Mouse (Mus musculus): Measurements from ENCODE around the gene Tbx15.
"Not testable (repeated sequence)": the region's sequence is repeated elsewhere in the genome, so short reads cannot be mapped to it uniquely, and the experiment has no call there.

The Tbx15 gene

DNA sequence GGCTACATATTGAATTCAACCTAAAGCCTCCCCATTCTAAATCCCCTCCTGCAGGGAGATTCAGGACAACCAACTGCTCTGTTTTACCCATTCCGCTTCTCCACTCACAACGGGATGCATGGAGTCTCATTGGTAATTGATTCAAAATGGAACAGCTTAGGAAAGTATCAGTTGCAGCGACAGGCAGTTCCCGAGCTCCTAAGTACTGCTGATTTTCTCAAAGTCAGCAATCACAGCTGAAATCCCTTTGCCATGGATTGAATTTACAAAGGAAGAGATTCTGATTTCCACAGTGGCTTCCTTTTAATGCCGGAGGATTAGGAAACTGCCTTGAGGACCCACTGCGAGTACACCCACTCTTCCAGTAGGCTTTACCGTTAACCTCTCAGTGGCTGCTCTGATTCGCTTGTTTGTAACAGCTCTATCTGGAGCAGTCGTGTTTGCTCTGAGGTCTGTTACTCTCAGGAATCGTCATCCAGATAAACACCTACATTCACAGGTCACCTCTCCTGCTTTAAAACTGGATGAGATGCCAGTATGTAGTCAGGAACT, 26.6 kb downstream of the Tbx15 start:
- ATAC-seq (ENCODE audit: low TSS enrichment), result no peak

DNA sequence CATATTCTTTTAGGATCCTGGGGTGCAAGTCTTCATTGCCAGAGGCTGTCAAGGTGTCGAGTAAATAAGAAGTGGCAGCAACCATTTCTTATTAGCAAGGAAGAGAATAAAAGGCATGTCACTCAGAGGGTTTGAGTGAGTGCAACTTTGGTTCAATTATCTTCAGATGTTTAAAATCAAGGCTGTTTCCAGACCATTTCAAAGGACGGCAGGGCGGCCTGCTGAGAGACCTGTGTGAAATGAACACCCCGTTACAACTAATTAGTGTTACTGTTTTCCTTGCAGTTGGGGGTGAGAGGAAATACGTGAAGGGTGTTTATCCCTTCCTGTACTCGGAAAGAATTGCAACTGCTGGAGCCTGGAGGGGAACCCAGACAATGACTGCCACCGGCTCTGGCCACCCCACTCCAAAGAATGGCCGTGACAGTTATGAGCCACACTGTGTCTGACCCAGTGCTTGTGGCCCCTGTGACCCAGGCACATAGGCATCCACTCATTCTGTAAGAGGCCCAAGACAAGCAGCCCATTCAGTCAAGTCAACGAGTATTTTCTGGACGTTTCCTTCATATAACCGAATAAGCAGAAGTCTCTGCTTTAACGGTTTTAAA, 37.9 kb downstream of the Tbx15 start:
- no peak for ATAC-seq (ENCODE audit: low TSS enrichment)

DNA sequence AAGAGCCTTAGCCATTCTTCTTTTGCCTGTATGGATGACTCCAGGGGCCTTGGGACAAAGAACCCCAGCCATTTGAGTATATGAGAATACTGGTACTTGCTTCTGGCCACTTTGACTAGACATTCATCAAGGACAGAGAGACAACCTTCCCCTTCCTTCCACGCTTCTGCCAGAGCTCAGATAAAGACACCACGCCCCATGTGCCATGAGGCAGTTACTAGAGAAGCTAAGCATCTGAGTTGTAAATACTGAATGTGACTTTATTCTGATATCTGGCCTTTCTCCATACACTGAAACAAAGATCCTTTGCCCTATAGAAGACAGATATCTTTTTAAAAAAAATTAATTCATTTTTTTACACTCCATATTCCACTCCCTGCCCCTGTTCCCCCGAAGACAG, 39.5 kb downstream of the Tbx15 start:
- no peak for ATAC-seq (ENCODE audit: low TSS enrichment)

DNA sequence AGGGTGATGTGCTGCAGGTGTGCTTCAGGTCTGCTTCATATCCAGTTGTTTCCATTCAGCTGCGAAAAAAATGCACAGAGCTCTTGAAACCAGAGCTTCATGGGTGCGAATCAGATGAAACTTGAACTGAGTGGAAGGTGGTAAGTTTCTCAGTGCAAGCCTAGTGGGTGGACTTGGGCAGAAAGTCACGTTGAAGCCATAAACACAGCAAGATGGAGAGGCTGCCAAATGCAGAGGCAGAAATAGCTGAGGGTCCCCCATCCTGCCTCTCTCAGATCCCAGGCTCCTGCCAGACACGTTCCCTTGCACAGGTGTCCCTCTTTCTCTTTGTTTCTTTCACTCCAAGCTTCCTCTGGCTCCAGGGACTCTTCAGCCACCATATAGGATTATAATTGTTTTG, 41.3 kb downstream of the Tbx15 start:
- ATAC-seq (ENCODE audit: low TSS enrichment), result no peak

DNA sequence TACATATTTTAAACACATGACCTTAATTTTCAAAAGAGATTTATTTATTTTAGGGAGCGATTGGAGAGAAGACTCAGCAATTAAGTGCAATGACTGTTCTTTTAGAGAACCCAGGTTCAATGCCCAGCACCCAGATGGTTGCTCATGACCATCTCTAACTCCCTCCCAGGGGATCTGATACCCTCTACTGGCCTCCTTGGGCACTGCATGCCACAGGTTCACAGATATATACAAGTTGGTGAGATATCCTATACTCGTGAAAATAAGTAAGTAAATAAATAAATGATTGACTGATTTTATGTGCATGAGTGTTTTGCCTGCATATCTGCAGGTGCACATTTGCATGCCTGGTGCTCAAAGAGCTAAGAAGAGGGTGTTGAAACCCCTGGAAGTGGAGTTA, 48.1 kb downstream of the Tbx15 start:
- ATAC-seq (ENCODE audit: low TSS enrichment), result no peak

DNA sequence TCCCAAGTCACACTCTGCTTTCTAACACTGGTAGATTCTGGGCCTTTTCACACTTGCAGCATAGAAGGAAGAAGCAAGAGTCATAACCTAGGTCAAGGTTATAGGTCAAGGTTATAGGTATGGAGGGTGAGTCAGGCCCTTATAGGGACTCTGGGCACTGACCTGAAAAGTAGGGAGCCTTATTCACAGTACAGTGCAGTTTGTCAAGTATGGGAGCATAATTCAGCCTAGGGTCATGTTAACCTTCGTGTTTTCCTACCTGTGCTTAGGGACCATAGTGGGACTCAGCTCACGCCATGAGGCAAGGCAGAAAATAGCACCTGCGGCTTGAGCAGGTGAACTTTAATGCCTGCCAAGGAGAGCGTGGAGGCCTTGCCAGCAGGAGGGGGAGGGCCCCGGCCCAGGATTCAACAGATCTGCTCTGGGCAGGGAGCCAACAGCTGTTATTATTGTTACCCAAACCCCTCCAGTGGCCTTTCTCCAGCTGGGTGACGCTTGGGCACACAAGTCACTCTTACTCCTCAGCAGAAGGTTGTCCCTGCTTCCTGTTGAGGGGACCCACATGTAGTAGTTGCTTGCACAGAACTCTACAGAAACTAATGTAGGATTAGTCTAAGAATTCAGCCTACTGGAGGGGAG, 50.0 kb downstream of the Tbx15 start:
- no peak for ATAC-seq (ENCODE audit: low TSS enrichment)

DNA sequence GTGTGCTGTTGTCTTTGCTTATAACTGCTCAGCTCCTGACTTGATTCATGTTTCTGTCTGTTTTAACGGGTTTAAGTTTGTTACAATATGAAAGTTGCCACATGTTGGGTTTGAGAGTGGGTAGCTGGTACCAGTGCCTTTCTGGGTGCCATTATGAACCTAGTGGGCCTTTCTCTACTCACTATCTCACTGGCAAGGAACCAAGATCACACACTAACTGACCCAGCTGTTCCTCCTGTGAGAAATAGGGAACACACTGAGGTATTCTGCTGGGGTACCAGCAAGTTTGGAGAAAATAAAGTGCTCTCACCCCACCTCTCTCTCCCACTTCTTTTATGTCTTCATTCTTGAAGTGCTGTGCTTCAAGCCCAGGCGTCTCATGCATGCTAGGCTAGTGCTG, 50.7 kb downstream of the Tbx15 start:
- ATAC-seq (ENCODE audit: low TSS enrichment), result no peak

DNA sequence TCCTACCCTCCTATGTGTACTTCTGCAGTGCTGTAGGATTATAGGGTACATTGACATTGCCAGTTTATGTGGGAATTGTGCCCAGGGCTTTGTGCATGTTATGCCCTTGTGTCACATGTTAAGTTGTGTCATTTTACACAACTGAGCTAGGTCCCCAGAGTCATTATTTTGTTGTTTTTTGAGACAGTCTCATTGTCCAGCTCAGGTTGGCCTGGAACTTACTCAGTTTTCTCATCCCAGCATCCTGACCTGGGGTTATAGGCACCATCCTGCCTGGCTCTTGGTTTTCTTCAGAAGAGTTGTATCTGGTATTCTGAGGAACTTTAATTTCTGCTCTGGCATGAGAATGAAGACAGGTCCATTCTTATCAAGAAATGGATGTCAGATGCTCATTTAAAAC, 51.2 kb downstream of the Tbx15 start:
- ATAC-seq (ENCODE audit: low TSS enrichment), result no peak

DNA sequence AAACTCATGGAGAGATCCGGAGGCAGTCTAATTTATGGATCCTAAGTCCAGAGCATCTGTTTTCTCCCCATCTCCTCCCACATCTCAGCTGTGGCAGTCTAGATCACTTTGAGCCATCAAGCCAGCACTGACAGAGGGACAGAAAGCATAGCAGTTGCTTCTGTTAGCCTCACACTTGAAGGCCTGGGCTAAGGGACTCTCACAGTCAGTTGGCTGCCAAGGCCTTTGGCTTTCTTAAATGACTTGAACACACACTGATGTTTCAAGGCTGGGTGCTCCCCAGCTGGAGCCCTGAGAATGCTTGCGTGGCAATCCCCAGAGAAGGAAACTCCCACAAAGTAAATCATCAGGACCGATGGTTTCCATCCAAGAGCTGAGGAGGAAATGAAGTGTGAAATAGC, 52.4 kb downstream of the Tbx15 start:
- ATAC-seq (ENCODE audit: low TSS enrichment), result peak; percentile 98

DNA sequence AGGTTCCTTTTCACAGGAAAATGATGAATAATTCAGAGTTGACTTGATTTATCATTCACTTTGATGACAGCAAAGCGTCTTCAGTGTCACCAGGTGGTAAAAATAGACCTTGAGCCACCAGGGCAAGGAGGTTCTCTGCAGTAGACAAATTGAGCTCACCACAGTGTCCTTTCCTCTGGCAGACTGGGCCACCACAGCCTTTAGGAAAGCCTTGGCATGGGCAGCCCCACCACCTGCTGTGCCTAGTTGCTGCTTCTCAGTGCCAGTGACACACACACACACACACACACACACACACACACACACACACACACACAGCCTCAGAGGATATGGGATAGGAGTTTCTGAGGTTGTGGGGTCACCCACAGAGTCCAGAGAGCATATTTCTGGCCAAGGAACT, 54.0 kb downstream of the Tbx15 start:
- ATAC-seq (ENCODE audit: low TSS enrichment), result not testable (repeated sequence)

DNA sequence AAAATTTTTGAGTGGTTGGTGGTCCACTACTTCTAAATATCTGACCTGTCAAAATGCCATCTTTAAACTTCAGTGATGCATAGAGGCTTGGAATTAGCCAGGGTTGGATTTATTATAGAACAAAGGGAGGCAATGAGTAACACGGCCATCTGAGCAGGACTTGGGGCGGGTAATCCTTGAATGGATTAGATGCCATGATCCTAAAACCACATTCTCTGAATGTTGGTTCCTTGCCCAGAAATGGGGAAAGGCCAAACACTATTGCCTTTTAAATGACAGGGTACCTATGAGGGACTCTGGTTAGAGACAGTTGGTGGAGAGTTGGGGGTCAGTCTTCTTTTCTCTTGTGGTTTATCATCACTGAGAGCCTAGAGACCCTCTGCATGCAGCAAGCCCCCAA, 55.1 kb downstream of the Tbx15 start:
- ATAC-seq (ENCODE audit: low TSS enrichment), result no peak

DNA sequence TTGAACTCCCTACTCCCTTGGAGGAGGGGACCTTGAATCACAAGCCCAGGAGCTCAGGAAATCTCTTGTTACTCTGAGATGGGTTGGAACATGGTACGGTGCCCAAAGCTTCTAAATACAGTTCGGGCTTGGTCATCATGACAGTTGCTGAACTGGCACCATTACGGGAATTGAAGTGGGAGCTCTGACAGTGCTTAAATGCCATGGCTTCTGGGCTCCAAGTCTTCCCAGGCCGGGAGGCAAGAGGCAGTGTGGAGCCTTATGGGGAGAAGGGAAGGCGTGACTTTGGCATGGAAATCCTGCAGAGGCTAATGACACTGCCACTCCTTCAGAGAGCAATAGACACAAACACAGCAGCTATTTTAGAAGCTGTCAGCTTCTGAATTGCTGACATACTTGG, 56.0 kb downstream of the Tbx15 start:
- ATAC-seq (ENCODE audit: low TSS enrichment), result no peak

DNA sequence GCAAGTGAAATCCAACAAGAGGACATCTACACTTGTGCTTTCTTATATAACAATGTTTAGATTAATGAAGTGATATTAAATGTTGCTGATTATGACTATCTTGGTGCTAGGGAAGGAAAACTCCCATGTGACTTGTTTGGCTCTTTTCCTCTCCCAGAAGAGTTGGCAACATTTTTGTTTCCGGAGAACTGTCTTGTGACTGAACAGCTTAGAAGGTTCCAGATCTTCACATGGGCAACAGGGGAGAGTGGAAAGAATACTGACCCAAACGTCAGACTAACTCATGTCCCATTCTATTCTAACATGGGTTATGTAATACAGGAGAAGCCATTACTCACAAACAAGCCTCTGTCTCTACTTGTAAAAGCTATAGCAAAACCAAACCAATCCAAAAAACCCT, 60.7 kb downstream of the Tbx15 start:
- no peak for ATAC-seq (ENCODE audit: low TSS enrichment)

DNA sequence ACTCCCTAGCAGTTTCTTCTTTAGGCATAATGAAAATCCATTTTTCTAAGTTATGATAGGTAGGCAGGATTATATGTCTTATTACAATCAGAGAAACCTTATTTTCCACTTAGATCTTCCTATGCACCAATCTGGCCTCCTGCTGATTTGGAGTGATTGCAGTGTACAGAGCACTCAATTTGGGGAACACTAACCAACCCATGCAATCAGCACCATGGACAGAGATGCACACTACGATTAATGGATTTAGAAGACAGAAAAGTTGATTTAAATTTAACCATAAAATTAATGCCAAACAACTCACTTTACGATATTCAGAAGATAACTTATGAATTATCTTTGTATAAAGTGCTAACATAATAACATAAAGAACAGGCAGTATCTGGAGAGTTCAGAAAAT, 70.7 kb downstream of the Tbx15 start:
- no peak for ATAC-seq (ENCODE audit: low TSS enrichment)

DNA sequence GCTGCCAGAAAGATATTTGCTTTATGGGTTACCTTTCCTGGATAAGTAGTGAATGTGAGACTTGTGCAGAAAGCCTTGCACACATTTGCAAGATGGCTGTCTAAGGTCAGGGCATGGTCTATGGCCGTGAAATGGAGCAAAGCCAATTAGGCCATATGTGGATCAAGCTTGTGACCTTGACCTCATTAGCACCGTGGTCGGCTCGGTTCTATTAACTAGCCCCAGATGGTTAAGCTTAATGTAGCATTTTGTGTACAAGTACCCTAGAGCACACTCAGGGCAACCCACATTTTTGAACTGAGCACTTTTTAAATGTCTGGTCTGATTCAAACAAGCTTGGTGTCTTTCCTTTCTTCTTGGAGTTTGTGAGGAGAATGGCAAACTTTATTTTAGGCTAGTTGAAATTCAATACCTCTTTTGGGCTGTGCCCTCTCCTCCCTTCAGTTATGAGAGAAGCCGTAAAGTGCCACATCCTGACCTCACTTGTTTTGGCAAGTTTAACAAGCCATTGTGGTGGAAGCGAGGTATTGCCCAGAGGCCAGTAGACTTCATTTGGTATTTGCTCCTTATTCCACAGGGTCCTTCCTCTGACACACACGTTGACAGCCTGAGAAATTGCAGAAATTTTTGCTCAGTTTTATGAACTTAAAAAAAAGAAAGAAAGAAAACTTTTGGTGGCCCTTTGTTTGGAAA, 71.9 kb downstream of the Tbx15 start:
- ATAC-seq (ENCODE audit: low TSS enrichment), result no peak

DNA sequence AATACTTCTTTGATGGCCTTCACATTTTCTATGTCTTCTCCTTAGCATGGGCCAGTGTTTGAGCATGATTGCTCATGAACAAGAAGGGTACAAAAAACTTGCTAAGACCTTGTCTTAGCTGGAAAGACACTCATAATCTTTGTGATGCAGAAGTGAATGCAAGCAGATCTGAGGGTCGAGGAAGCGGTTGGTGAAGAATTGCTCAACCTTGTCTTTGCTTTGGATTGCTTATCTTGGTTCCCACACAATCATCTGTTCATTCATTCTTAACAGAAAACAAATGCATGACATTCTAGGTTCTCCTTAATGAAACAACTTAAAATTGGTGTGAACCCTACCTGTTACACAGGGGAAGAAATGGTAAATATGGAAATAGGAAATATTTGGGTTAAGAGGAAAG, 82.2 kb downstream of the Tbx15 start:
- no peak for ATAC-seq (ENCODE audit: low TSS enrichment)

DNA sequence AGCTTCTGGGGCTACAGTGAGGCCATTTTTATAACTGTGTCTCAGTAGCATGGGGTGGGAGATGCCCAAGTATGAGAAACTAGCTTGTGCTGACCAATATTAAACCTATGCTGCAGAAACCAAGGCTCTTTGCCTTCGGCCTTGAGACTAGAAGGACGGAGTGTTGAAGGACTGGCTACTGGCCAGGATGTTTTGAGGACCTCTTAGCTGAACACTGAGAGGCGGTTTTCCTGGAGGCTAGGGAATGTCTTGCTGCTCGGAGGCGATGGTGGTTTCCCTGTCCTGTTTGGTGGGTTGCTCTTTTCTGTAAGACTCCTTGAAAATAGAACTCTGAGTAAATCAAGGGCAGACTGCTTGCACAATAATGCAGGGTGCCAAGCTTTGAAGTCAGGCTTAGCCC, 89.1 kb downstream of the Tbx15 start:
- no peak for ATAC-seq (ENCODE audit: low TSS enrichment)

DNA sequence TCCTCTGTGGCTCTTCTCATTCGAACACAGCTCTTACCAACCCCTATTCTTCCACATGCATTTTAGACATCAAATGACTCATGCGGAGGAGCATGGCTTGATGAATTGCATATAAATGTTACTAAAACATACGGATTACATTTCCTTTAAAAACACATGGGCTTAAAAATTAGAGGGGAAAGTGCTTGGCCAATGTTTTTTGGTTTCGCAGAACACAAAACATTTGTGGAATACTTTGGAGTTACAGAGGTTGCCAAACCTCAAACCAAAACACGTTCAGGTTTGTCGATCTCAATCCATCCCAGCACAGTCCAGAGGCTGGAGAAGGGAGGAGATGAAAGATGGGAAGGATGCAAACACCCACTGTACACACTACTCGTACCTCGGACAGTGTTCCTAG, 90.9 kb downstream of the Tbx15 start:
- ATAC-seq (ENCODE audit: low TSS enrichment), result no peak

DNA sequence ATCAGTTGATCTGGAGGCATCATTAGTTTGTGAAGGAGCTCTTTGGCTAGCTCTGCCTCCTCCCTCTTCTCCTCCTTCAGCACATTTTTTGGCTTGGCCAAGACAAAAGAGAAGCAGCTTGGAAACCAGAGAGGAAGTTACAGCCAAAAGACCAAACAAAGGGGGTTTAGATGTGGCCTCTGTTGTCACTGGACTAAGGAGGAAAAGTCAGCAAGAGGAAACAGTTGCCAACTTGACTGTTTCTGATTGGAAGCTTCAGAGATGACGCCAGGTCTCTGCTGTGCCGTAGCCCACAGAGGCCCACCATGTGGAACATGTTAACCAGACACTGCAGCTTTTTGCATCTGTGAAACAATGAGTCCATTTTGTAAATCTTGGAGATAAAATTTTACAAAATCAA, 96.7 kb downstream of the Tbx15 start:
- no peak for ATAC-seq (ENCODE audit: low TSS enrichment)

DNA sequence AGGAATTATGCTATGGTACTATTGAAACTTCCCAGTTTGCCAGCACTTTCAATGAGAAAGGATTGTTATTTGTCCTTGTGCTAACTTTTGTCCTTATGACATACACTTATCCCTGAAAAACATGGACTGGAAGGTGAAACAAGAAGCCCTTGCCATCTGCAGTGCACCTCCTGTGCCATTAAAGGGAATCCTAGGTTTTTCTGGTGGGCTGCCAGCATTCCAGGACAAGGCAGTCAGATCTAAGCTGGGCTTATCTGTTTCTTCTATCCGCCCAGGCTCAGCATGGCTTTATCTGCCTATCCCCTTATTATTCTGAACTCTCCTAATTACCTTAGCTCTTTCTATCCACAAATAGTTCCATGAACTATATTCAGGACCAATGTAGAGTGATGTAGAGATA, 98.6 kb downstream of the Tbx15 start:
- no peak for ATAC-seq (ENCODE audit: low TSS enrichment)

DNA sequence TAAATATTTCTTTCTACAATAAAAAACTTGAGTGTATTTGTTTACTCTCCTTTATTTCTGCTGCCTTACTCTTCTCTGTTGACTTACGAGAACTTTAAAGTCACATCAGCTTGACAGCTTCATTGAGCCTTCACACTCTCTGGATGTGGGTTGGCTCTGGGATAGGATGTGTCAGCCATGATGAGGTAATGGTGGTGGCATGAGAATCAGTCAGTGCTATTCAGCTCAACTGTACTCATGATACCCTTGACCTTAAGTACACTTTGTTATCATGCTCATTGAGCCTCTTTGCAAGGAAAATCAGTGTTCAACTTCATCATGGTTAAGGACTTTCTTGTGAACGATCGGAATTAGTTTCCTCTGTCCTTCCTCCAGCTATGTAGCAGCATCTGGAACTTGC, 99.8 kb downstream of the Tbx15 start:
- no peak for ATAC-seq (ENCODE audit: low TSS enrichment)

DNA sequence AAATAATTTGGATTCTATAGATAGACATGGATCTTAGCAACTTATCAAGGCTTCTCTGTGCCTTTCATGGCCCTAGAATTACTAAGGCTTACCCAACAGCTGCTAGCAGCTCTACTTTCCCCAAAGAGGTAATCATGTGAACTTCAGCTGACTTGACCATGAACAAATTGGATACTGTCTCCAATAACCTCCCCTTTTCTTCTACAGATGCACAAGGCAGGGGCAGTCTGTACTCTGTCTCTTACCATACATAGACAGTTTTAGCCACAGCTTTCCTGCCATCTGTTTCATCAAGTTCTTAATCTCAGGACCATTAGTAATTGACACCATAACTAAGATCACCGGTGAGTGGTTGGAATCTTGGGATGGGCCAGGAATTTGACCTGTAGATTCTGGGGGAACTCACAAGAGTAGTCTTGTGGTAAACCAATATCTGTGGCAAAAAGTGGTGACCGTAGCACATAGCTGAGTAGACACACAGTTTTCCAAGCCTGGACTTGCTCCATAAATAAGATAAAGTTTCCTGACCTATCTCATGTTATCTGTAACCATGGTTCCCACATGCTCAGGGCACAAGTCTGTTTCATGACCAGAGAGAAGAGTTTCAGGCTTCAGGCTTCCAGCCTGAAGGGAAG, 139.6 kb downstream of the Tbx15 start:
- ATAC-seq (ENCODE audit: low TSS enrichment), result no peak

DNA sequence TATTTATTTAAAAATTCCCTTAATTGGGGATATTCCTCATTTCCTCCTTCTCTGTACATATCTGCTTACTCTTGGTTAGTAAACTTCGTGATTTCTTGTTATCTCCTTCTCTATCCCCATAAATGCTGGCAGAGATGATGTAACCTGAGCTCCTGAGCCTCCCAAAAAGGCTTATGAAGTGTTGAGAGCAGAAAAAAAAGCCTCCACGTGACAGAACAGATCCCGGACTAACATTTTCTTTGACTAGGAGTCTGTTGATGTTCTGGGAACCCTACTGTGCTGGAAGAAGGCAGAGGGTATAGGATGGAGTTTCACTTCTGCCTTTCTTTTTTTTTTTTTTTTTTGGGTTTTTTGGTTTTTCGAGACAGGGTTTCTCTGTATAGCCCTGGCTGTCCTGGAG, 146.9 kb downstream of the Tbx15 start:
- ATAC-seq (ENCODE audit: low TSS enrichment), result no peak

All from frontal cortex, adult (tissue).